Mouse (Mus musculus) intestine, postnatal 0 days (tissue): ENCODE data around the gene Krtap1-4. TPM values are rescaled to one million over a fixed set of nuclear protein-coding genes. Genes with fewer than 3 reads are reported as not detected.

ENCODE experiments used
- ATAC-seq: fragments of 200-750 bp; cut with Nextera tagmentation; 2 replicates; pipeline ENCODE4 v1.8.0; 2017; ENCODE audit warnings: mild to moderate bottlenecking, moderate TSS enrichment, moderate library complexity
- H3K27ac ChIP-seq: fragments of 300-500 bp; sonication (generic); 2 replicates; pipeline ENCODE4 v1.5.1; 2014; ENCODE audit warnings: mild to moderate bottlenecking, low read depth, low read length, moderate library complexity
- H3K27me3 ChIP-seq: fragments of 300-500 bp; sonication (generic); replicated peaks from 2 replicates; pipeline ENCODE4 v1.6.1; 2014; ENCODE audit warnings: low read length, mixed read lengths; ENCODE audit not compliant: control insufficient read depth, insufficient read depth
- H3K36me3 ChIP-seq: fragments of 300-500 bp; sonication (generic); 2 replicates; pipeline ENCODE4 v1.6.1; 2014; ENCODE audit warnings: mild to moderate bottlenecking, moderate library complexity; ENCODE audit not compliant: control insufficient read depth, insufficient read depth
- H3K4me1 ChIP-seq: fragments of 300-500 bp; sonication (generic); replicated peaks from 2 replicates; pipeline ENCODE4 v1.6.1; 2014; ENCODE audit warnings: antibody characterized with exemption, low read length, mixed read lengths; ENCODE audit not compliant: control insufficient read depth, insufficient read depth
- H3K4me2 ChIP-seq: fragments of 300-500 bp; sonication (generic); replicated peaks from 2 replicates; pipeline ENCODE4 v1.6.1; 2014; ENCODE audit warnings: low read depth, mild to moderate bottlenecking, moderate library complexity
- H3K4me3 ChIP-seq: fragments of 300-500 bp; sonication (generic); 2 replicates; pipeline ENCODE4 v1.5.1; 2014; ENCODE audit warnings: low read depth, low read length
- H3K9ac ChIP-seq: fragments of 300-500 bp; sonication (generic); 2 replicates; pipeline ENCODE4 v1.6.1; 2014; ENCODE audit warnings: mild to moderate bottlenecking, low read depth, low read length
- H3K9me3 ChIP-seq: fragments of 300-500 bp; sonication (generic); 2 replicates; pipeline ENCODE4 v1.6.1; 2016; ENCODE audit warnings: mixed run types; ENCODE audit not compliant: control insufficient read depth
- CTCF ChIP-seq: sonication (generic); IDR thresholded peaks from 2 replicates; pipeline ENCODE4 v1.5.1; 2016; ENCODE audit warnings: low read depth, mild to moderate bottlenecking, control low read depth, antibody characterized with exemption, moderate library complexity
- WGBS: fragments of 180-500 bp; shearing (Covaris S2); extraction: QIAGEN DNeasy Blood & Tissue Kit; methylation state at CpG from one replicate; pipeline ENCODE4 v1.1.7; 2014; 5-methylcytosine and 5-hydroxymethylcytosine counted together
- polyA plus RNA-seq: library from polyadenylated mRNA; unstranded; fragments of >200 nt; fragmentation: Nextera tagmentation; extraction: Ambion mirVana; gene quantifications from 2 replicates; pipeline ENCODE4 v1.2.1, GENCODE M21; 2015

Gene Krtap1-4
- polyA plus RNA-seq, 1 experiment from 2014 or later: not detected

- no peaks in the 10 kb centered on the region for H3K4me1 ChIP-seq
- TF ChIP-seq CTCF: no peak
- ATAC-seq: no peak
Observed at GRCm38 (mm10) chr11:99580636-99581035, 2.8 kb downstream of the Krtap1-4 start, which contains the start of gene Krtap1-5. TSS of gene Krtap1-5 (minus strand) at chr11:99581016.

GRCm38 (mm10) chr11:99574106-99574505 lies 9.3 kb downstream of the Krtap1-4 start:
- H3K27ac ChIP-seq: no peak overlapping the region
- no peaks in the 10 kb centered on the region for H3K27me3 ChIP-seq
- H3K4me3 ChIP-seq: no peak overlapping the region
- H3K9me3 ChIP-seq: no peaks in the 10 kb centered on the region
- 0 out of 2 replicates have a peak, but pooled peaks have one; percentile 59 for ATAC-seq
- H3K4me1 ChIP-seq: no peaks in the 10 kb centered on the region
- TF ChIP-seq CTCF: peak; percentile 93
- no peaks in the 10 kb centered on the region for H3K36me3 ChIP-seq
- H3K4me2 ChIP-seq: peak overlapping the region; percentile 38; the same call in 1 of the 2 replicates
- no peak overlapping the region for H3K9ac ChIP-seq
- WGBS: 1% methylated on average over 7 of the region's 7 CpGs

More at GRCm38 (mm10) chr11:99580636-99581035, 2.8 kb downstream of the Krtap1-4 start, which contains the start of gene Krtap1-5:
- Histone ChIP-seq H3K9me3 (no peaks in the 10 kb centered on the region), H3K4me3 (no peak within 1 kb of the TSS), H3K36me3 (no peaks in the 10 kb centered on the region), H3K9ac (no peak within 1 kb of the TSS), H3K27me3 (no peaks in the 10 kb centered on the region), H3K27ac (no peak within 1 kb of the TSS), H3K4me2 (no peak within 1 kb of the TSS)
- WGBS: 77% methylated on average over 6 of the region's 6 CpGs

GRCm38 (mm10) chr11:99573164-99573563 lies 10.3 kb downstream of the Krtap1-4 start:
- Histone ChIP-seq H3K27ac (no peak overlapping the region), H3K4me1 (no peaks in the 10 kb centered on the region), H3K27me3 (no peaks in the 10 kb centered on the region), H3K4me2 (no peak overlapping the region), H3K9me3 (no peaks in the 10 kb centered on the region), H3K36me3 (no peaks in the 10 kb centered on the region), H3K9ac (no peak overlapping the region), H3K4me3 (no peak overlapping the region)
- no peak for ATAC-seq
- TF ChIP-seq CTCF: no peak
- 68% methylated on average over 4 of the region's 4 CpGs for WGBS

- no peak for TF ChIP-seq CTCF
- H3K27ac ChIP-seq: no peak within 1 kb of the TSS
- no peak within 1 kb of the TSS for H3K9ac ChIP-seq
- 54% methylated on average over 7 of the region's 7 CpGs for WGBS
- no peak within 1 kb of the TSS for H3K4me2 ChIP-seq
- H3K4me3 ChIP-seq: no peak within 1 kb of the TSS
- H3K36me3 ChIP-seq: no peaks in the 10 kb centered on the region
- no peaks in the 10 kb centered on the region for H3K4me1 ChIP-seq
- H3K27me3 ChIP-seq: no peaks in the 10 kb centered on the region
- peak; percentile 54; the same call in 1 of the 2 replicates for ATAC-seq
- H3K9me3 ChIP-seq: no peaks in the 10 kb centered on the region
Observed at GRCm38 (mm10) chr11:99566530-99566929, 16.9 kb downstream of the Krtap1-4 start, which contains the start of gene Krtap3-1. TSS of gene Krtap3-1 (minus strand) at chr11:99566630.

- no peaks in the 10 kb centered on the region for H3K36me3 ChIP-seq
- no peaks in the 10 kb centered on the region for H3K27me3 ChIP-seq
- no peak for ATAC-seq
- H3K4me2 ChIP-seq: no peak overlapping the region
- H3K9ac ChIP-seq: no peak overlapping the region
- no peak for TF ChIP-seq CTCF
- H3K4me3 ChIP-seq: no peak overlapping the region
- H3K4me1 ChIP-seq: no peaks in the 10 kb centered on the region
- H3K9me3 ChIP-seq: no peaks in the 10 kb centered on the region
- 80% methylated on average over 6 of the region's 6 CpGs for WGBS
- H3K27ac ChIP-seq: no peak overlapping the region
Observed at GRCm38 (mm10) chr11:99562580-99562979, 20.9 kb downstream of the Krtap1-4 start.

GRCm38 (mm10) chr11:99559366-99559765 lies 24.1 kb downstream of the Krtap1-4 start, which contains the start of gene Gm11939:
TSS of gene Gm11939 (minus strand) at chr11:99559466.
- H3K4me3 ChIP-seq: no peak within 1 kb of the TSS
- H3K27me3 ChIP-seq: no peaks in the 10 kb centered on the region
- H3K36me3 ChIP-seq: no peaks in the 10 kb centered on the region
- 67% methylated on average over 9 of the region's 9 CpGs for WGBS
- H3K9me3 ChIP-seq: no peaks in the 10 kb centered on the region
- H3K4me2 ChIP-seq: no peak within 1 kb of the TSS
- no peaks in the 10 kb centered on the region for H3K4me1 ChIP-seq
- no peak for TF ChIP-seq CTCF
- no peak within 1 kb of the TSS for H3K9ac ChIP-seq
- no peak within 1 kb of the TSS for H3K27ac ChIP-seq
- ATAC-seq: no peak
